Mouse (Mus musculus) CH12F3 (cell line): Measurements from ENCODE around the gene Dap.

Experiments
- in situ Hi-C: fragments of 300-500 bp; cut with MboI; formaldehyde crosslinking; loops from 2 replicates; pipeline ENCODE4 v1.14.3; 2020; ENCODE audit warnings: low sequenced_read_pairs

Dap gene

DNA sequence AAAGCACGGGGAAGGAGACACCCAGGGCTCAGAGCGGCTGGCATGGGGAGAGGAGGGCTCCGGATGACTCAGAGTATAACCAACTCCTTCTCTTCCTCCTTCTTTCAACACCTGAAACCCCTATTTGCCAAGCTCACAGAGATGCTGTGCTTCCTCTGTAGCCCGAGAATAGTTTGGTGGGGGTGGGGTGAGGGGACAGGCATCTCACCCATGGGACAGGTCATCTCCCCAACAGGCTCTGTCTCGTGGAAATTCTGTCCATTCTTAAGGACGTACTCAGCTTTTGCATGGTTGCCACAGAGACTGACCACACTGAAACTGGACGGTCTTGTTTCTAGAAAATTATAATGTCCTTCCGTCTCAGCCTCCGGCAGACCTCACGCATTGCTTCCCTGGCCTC, 37.0 kb downstream of the Dap start:
- in situ Hi-C loops, result loop anchor here (10.0 kb wide), 1 partner anchor 336 kb away; no protein-coding TSS in a partner anchor

DNA sequence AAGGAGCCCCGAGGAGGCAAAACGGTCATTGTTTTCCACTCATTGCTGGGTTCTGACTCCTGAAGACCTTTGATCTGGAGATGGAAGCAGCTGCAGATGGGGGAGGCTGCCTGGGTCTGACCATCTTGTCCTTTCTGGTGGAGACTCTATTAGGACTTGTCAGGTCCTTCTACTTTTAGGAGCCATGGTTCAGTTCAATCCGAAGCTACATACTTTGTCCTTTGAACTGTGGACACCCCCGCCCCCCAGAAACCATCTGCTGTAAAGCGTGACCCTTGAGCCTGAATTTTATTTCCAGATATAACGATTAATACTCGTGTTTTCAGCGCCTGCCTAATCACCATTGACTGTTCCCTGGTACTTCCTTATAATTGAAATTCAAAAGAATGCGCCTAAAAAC, 38.2 kb downstream of the Dap start:
- in situ Hi-C loops, result loop anchor here (10.0 kb wide), 1 partner anchor 338 kb away; no protein-coding TSS in a partner anchor

DNA sequence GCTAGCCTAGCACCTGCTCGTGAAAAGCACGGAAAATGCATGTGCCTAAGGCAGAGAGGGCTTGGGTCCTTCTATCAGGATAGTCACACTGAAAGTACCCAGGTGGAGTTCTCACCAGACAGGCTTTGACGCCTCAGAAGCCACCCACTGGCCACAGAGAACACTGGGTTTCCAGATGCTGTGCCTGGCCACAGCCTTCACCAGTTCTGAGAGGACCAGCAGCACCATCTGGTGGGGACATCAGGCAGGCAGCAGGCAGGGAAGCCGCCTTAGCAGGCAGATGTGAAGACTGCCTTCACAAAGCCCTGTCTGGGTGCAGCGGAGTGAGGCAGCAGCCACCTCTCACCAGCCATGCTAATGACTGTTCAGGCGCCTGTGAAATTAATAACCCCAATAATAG, 40.7 kb downstream of the Dap start:
- in situ Hi-C loops, result loop anchor here (10.0 kb wide), 1 partner anchor 340 kb away; no protein-coding TSS in a partner anchor

DNA sequence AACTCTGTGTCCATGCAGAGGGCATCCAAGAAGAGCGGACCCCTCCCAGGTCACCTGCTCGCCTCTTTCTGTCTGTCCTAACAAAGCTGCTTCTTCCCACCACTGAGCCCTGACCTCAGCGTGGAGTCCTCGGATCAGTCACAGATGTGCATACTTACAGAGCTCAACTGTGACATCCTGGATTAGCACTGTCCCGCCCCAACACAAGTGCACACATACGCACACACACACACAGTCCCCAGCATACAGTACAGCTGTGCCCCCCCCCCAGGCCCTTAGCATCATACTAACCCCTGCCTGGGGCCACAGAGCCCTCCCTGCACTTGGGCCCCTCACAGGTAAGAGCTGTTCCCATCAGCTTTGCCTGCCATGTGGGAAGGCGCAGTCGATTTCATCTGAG, 41.3 kb downstream of the Dap start:
- in situ Hi-C loops, result loop anchor here (10.0 kb wide), 1 partner anchor 341 kb away; no protein-coding TSS in a partner anchor

DNA sequence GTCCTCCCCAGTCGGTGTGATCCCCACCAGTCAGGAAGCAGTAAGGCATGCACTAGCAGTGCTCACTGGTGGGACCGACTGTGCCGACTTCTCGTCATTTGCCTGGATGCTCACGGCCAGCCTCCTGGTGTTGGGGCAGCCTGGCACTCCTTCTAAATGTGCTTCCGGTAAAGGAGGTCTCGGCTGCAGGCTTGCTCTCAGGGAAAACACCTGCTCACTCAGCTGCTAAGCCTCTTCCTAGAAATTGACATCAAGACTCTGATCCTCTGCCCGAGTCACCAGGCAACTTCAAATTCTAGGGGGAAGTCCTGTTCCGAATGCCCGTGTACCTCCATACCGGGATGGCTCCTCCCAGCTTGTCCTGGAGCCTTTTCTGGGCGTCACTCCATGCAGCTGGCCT, 41.7 kb downstream of the Dap start:
- in situ Hi-C loops, result loop anchor here (10.0 kb wide), 1 partner anchor 341 kb away; no protein-coding TSS in a partner anchor

DNA sequence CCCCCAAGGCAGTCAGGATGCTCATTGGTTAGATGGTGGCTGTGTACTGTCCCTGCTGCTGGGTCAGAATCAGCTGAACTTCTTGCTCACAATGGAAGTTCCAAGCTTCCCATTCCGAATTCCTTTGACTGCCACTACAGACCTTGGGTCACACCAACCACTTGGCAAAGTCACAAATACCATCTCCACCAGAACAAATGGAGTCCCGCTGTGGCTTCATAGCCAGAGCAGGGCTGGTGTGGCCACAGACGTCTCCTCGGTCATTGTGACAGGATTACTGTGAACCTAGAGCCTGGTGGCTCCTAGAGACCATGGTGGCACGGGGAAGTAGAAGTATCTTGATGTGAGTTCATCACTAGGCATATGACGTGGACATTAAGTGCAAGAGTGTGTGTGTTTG, 44.0 kb downstream of the Dap start:
- in situ Hi-C loops, result loop anchor here (10.0 kb wide), 1 partner anchor 343 kb away; no protein-coding TSS in a partner anchor

DNA sequence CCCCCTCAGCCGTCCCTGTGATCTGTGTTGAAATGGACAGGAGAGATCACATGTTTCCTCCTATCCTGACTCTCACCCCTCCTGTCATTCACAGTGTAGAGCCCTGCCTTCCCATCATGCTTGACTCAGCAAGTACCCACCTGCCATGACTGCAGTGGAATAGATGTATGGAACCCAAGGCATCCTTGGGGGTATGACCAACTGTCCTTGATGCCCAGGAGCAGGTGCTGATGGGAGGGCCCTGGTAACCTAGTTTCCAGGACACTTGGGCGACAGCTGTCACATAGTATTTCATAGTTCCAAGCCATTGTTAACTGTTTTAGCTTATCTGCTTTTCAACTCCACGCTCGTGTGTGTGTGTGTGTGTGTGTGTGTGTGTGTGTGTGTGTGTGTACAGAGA, 45.4 kb downstream of the Dap start:
- in situ Hi-C loops, result loop anchor here (10.0 kb wide), 1 partner anchor 345 kb away; no protein-coding TSS in a partner anchor

DNA sequence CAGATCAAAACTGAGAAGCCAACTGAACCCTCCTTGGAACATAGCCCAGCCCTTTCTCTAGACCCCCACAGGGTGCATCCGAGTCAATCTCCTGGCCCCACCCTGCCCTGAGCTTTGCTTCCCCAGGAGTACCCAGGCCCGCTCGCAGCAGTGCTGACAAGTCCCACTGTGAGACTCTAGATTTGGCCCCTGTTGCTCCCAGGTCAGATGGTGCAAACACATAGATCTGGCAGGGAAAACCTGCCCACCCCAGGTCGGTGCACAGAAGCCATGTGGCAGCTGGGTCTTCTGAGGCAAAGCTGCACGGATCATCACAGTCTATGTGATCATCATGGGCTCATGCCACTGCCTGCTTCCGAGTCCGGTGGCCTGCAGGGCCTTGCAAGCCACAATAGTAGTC, 48.6 kb downstream of the Dap start:
- in situ Hi-C loops, result no loop called here

DNA sequence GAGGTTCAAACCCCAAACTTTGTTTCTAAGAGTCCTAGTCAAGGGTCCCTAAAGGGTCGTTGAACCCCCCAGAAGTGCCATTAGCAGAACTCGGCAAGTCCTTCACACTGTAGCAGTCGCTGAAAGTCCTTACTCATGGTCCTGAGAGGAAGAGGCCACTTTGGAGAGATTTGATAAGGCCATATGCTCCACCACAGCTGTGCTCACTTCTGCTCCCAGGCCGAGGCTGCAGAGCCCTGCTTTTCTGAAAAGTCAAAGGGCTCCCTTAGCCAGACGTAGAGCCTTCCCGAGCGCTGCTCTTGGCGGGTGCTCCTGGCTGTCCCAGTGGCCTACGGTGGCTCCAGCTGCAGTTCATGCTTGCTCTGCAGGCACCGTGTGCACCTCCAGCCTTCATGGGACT, 49.4 kb downstream of the Dap start:
- in situ Hi-C loops, result no loop called here

DNA sequence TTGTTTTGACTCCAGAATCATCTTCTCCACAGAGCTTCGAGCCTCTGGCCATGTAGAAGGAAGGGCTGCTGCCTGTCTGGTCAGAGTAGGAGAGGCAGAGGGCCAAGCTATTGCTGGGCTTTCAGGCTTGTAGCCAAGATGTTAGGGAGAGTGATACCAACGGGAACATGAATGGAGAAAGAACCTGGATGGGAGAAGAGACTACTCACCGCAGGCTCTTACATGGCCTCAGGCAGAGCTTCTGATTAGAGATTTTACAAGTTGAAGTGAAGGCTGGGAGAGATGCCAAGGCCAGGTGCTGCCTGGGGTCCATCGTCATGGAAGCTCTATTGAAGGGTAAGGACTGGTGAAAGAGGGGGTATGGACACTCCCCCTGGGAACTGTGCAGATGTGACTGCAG, 54.0 kb downstream of the Dap start:
- in situ Hi-C loops, result no loop called here

DNA sequence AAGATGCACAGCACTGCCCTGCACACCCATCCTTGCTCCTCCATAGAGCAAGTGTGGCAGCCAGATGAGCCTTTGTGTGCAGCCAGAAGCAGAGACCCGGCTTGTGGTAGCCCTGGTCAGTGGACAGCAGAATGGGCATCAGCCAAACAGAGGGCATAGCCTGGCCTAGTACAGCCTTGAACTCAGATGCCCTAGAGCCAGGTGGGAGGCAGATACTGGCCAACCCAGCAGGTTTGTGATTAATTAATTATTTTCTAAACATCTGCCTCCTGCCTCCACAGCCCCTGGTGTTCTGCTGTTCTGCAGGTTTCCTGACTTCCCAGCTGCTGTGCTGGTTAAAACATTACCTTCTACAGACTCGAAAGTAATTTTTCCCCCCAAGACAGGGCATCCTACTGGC, 55.0 kb downstream of the Dap start:
- in situ Hi-C loops, result no loop called here

DNA sequence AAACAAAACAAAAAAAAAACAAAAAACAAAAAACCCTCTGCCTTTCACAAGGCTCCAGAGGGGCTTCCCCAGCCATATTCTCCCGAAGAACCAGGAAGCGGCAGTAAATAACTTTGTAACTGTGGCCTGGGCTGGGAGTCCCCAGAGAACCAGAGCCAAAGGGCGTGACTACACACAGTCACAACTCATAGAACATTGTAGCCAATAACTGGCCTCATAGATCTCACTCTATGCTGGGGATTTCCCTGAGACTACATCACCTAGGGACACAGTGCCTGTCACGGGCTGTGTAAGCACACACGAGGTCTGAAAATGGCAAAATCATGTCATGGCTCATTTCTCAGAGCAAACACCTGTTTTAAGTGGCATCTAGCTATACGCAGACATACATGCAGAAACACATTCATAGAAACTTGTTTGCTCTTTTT, 55.5 kb downstream of the Dap start:
- in situ Hi-C loops, result no loop called here

DNA sequence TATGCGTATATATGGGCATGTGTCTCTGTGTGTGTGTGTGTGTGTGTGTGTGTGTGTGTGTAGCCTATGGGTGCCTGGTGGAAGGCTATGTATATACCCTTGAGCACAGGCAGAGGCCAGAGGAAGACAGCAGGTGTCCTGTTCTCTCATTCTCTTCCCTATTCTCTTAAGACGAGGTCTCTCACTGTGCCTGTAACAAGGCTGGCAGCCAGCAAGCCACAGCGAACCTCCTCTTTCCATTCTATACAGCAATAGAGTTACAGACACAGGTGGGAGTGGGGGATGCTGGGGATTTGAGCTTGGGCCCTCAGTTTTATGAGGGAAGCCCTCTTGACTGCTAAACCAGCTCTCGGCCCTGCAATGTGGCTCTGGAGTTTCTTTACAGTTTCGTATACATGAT, 55.9 kb downstream of the Dap start:
- in situ Hi-C loops, result no loop called here

DNA sequence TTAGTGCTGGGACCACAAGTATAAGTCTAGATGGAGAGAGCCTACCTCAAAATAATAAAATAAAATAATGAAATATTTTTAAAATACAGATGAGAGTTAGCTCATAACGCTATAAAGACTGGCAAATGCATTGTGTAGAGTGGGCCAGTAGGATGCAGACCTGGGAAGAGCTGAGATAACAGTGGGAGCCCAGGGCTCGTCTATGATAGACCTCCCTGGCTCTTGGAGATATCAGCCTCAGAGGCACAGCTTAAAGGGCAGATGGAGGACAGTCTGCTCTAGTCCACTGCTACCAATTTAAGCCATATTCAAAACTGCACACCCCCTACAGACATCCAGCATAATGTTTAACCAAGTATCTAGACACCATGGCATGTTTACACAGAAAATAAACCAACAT, 56.6 kb downstream of the Dap start:
- in situ Hi-C loops, result no loop called here

DNA sequence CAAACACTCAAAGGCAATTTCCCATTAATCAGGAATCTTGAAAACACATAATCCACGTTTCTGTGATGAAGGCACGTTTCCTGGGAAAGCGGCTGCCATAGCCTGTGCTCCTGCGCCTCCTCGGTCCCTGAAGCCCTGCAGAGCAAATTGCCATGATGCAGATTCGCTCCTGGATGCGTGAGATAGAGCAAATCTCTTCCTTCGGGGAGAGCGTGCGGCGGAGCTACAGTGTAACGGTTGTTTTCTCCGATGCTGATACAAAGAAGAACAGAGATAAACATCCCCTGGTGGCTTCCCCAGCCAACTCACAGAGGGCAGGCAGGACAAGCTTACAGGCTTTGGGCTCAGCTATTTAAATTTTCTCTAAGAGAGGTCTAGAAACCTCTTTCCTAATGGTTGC, 57.7 kb downstream of the Dap start:
- in situ Hi-C loops, result no loop called here

DNA sequence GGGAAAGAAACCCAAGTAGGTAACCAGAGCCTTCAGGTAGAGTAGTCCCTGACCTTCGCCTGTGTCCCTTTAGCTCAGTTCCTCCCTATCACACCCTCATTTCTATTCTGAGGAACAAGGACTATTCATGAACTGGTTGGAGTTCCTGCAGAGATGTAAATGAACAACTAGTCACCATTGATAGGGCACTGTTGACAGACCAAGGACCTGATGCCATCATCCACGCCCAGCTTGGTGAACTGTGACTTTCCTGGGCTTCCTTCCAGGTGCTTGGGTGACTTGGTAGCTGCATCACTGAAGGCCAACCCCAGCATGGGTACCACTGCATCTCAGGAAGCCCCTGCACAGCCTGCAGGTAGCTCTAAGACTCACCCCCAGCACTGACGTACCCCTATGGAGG, 58.2 kb downstream of the Dap start:
- in situ Hi-C loops, result no loop called here

DNA sequence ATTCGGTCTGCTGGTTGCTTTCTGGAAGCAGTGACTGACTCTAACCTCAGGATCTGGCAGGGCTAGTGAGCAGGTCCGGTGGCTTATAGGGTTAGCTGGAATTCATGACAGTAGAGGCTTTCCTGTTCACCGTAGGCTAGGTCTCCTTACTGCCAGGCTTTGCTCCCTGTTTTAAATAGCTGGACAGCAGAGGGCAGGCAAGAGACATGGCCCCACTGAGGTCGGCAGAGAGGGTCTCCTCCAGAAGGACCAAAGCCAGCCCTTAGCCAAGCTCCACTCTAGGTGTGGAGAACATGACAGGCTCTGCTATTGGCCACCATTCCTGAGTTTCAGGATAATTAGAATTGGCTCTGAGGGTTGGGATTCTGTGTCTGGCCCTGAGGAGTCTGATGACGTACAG, 60.0 kb downstream of the Dap start:
- in situ Hi-C loops, result no loop called here

DNA sequence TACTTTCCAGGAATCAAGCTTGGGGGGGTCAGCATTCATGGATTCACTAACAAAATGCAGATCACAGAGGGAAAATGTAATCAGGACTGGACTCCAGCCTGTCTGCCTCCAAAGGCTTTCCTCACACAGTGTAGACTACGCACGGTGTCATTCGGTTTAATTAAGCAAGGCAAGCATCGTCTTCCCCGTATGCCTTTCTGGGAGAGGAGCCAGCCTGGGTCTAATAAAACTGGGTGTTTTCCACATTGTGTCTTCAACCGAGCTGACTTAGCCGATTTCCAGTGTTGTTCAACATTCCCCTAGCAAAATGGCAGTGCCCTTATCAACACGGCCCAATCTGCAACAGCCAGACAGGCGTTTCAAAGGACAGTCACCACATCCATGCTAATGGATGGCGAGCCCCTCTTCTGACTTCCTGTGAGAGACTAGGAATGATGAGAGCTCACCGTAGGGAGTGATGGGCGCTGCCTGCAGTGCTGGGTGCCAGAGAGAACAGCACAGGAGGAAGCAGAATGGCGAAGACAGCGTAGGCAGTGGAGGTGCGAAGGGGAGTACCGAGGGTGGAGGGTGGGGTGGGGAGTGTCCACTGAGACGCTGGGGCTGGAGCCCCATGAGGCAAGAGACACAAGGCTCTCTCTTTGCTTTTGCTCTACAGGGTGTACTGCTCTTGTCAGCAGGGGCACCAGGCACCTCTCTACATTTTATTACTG, 61.0 kb downstream of the Dap start:
- in situ Hi-C loops, result no loop called here

DNA sequence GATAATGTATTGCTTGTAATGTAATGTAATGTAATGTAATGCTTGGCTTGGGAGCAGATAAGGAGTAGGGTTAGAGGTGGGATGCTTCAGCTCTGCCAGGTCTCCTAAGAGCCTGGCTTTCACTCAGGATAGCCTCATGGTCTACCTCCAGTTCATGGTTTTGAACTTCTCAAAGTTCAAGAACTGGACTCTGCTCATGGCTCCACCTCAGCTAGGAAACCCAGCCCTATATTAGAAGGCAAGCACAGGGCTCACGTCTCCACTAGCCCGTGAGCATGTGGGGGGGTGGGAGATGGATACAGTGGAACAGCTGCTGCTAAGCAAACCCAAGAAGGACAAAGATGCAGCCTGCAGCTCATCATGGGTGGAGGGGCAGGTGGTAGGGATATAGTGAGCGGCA, 61.6 kb downstream of the Dap start:
- in situ Hi-C loops, result no loop called here

DNA sequence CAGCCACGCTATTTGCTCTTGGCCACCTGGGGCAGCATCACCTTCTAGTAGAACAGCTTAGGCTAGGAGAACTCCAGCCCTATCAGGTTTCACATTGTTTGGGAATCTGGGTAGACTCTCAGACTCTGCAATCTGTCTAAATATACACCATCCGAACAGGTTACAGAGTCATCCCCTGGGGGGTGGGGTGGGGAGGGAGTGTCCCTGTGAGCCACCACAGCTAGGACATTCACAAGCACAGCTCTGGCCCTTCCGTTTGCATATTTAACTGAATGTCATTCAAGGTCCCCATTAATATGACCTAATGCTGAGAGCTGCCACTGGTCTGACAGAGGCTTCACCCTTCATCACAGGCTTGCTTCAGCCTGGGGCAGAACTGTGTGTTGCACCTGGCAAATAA, 68.5 kb downstream of the Dap start:
- in situ Hi-C loops, result no loop called here

DNA sequence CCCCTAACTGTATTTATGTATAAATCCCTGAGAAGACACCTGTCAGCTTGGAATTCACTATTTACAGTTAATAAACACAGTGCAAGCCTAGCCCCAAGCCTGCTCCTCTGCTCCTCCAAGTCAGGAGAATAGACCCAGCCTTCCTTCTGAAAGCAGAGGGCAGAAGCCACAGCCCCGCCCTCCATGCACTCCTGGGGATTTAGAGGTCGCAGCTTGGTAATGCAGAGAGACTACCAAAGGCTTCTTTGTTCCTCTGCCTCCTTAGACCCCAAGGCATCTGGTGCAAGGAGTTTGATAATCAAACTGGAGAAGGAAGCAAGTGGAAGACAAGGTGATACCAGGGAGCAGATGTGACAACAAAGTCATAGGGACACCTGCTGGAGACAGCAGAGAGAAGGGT, 70.2 kb downstream of the Dap start:
- in situ Hi-C loops, result no loop called here

DNA sequence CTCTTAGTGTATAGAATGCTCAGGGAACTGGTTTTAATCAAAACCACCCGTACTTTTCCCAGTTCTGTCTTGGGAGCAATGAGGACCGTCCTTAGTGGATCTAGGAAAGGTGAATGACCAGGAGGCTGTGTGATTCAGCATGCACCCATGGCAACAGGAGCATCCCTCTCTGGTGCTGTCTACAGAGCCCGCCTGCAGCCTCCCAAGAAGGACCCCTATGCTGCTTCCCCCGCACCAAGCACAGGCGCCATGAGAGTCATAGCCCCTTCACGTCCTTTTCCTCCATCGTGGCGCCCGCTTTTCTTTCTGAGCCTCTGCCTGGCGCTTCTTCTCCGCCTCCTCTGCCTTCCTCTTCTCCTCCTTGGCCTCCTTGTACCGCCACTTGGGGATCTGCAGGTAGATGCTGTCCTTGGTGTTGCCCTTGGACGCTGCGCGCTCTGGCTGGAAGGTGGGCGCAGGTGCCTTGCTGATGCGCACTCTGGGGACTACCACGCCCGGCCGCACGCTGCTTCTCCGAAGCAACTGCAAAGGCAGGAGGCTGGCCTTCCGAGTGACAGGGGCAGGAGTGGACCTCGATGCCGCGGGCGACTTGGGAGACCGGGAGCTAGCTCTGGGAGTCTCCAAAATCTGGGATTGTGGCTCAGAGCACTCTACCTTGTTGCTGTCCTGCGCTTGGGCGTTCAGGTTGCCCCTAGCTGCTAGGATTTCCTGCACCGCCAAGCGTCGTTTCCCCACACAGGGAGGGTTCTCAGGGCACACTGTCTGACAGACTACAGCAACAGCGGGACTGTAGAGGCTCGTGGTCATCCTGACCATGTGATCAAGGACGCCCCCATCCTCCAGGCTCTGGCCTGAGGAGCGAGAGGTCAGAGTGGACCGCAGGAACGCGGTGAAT, 73.0 kb downstream of the Dap start:
- in situ Hi-C loops, result no loop called here
